8 mouse cellular contexts compared by ENCODE assay signal in the genomic region with DNA sequence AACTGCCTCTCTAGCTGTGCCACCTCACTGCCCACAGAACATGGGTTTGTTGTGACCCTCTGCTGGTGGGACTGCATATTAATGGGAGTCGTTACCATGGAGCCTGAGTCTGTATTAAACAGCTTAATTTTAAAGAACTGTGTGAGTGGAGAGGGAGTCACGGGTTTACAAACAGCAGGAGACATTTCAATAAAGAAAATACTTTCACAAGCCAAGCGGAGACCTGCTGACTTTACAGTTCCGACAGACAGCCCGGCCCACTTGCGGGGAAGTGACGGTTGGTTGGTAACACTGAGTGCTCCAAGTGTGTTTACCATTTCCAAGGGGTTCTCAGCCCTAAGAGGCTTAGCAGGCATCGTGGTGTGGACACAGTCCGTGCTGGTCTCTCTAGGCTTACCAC. TPM values are rescaled to one million over a fixed set of nuclear protein-coding genes. Genes with fewer than 3 reads are reported as not detected.
DNase-seq lines count a peak whose midpoint lies in the region; ATAC-seq and TF ChIP-seq lines count a peak whose summit lies in the region.

No protein-coding gene starts in this region.

- peak overlapping the region; percentile 71 for H3K27ac ChIP-seq in liver, postnatal 0 days (ENCODE audit: low read depth)
- H3K27ac ChIP-seq in liver, embryonic 12.5 days: no peak overlapping the region
- H3K27ac ChIP-seq in forebrain, postnatal 0 days (ENCODE audit: low read depth, low read length): peak overlapping the region; percentile 68
- peak overlapping the region; percentile 21 for H3K27ac ChIP-seq in lung, embryonic 15.5 days

- H3K4me2 ChIP-seq in liver, postnatal 0 days (ENCODE audit: low read depth, low read length): no peak overlapping the region
- H3K4me2 ChIP-seq in liver, embryonic 12.5 days: no peak overlapping the region
- H3K4me2 ChIP-seq in forebrain, postnatal 0 days (ENCODE audit: low read depth): no peak overlapping the region
- H3K4me2 ChIP-seq in lung, embryonic 15.5 days: no peak overlapping the region

- peak; percentile 32 for ATAC-seq in liver, postnatal 0 days
- ATAC-seq in liver, embryonic 12.5 days: no peak
- peak; percentile 86 for ATAC-seq in forebrain, postnatal 0 days
- ATAC-seq in lung, embryonic 15.5 days (ENCODE audit: borderline replicate concordance, extremely low read depth, low FRiP score, low TSS enrichment): no peak
- ATAC-seq in neutrophil, adult 5-6 weeks (ENCODE audit: extremely low read depth, insufficient number of reproducible peaks, low FRiP score, poor library complexity, severe bottlenecking): peak; percentile 31; the same call in 1 of the 2 replicates

- no peak overlapping the region for H3K9ac ChIP-seq in liver, postnatal 0 days (replicated peaks)
- H3K9ac ChIP-seq in liver, embryonic 12.5 days: no peak overlapping the region
- no peak overlapping the region for H3K9ac ChIP-seq in forebrain, postnatal 0 days
- no peak overlapping the region for H3K9ac ChIP-seq in lung, embryonic 15.5 days

- WGBS in liver, postnatal 0 days (ENCODE audit: insufficient replicate concordance): 69% methylated on average over 9 of the region's 9 CpGs
- 82% methylated on average over 9 of the region's 9 CpGs for WGBS in liver, embryonic 12.5 days (ENCODE audit: insufficient replicate concordance)
- 11% methylated on average over 9 of the region's 9 CpGs for WGBS in forebrain, postnatal 0 days
- 56% methylated on average over 9 of the region's 9 CpGs for WGBS in lung, embryonic 15.5 days

- no peak for DNase-seq in liver, postnatal 0 days
- DNase-seq in forebrain, postnatal 0 days: peak; percentile 56
- no peak for DNase-seq in right cerebral cortex, postnatal 36 days (ENCODE audit: low spot score in 2 of 2)
- DNase-seq in cerebellum, adult 11 months: no peak
- no peak for DNase-seq in right cerebral cortex, postnatal 14 days

- H3K9me3 ChIP-seq in liver, postnatal 0 days (ENCODE audit: low read length): no peaks in the 10 kb centered on the region
- H3K9me3 ChIP-seq in liver, embryonic 12.5 days (replicated peaks): no peaks in the 10 kb centered on the region
- no peaks in the 10 kb centered on the region for H3K9me3 ChIP-seq in forebrain, postnatal 0 days (ENCODE audit: low read length)
- H3K9me3 ChIP-seq in lung, embryonic 15.5 days: no peaks in the 10 kb centered on the region

- TF ChIP-seq CTCF in liver, postnatal 0 days (IDR thresholded peaks at IDR 0.05; ENCODE audit: low read depth): 0 out of 2 replicates have a peak, but pooled peaks have one; percentile 2
- peak; percentile 37; the same call in 1 of the 2 replicates for TF ChIP-seq CTCF in forebrain, postnatal 0 days (IDR thresholded peaks at IDR 0.05; ENCODE audit: low read depth)

- TF ChIP-seq EP300 in liver, postnatal 0 days (IDR thresholded peaks at IDR 0.05; ENCODE audit: low read depth): no peak; the same call in 1 of the 2 replicates

- no peak overlapping the region for H3K4me3 ChIP-seq in liver, postnatal 0 days (ENCODE audit: low read depth, low read length)
- H3K4me3 ChIP-seq in liver, embryonic 12.5 days: no peak overlapping the region
- H3K4me3 ChIP-seq in forebrain, postnatal 0 days (ENCODE audit: low read depth, low read length): no peak overlapping the region
- H3K4me3 ChIP-seq in lung, embryonic 15.5 days: no peak overlapping the region

- peaks cover 50% of the 10 kb centered on the region for H3K36me3 ChIP-seq in liver, postnatal 0 days (replicated peaks; ENCODE audit: insufficient read depth, low read length)
- H3K36me3 ChIP-seq in liver, embryonic 12.5 days: peaks cover 98% of the 10 kb centered on the region
- H3K36me3 ChIP-seq in forebrain, postnatal 0 days (ENCODE audit: insufficient read depth): no peaks in the 10 kb centered on the region
- H3K36me3 ChIP-seq in lung, embryonic 15.5 days: peaks cover 41% of the 10 kb centered on the region

- H3K27me3 ChIP-seq in liver, postnatal 0 days (ENCODE audit: insufficient read depth, low read length): no peaks in the 10 kb centered on the region
- no peaks in the 10 kb centered on the region for H3K27me3 ChIP-seq in liver, embryonic 12.5 days (replicated peaks)
- no peaks in the 10 kb centered on the region for H3K27me3 ChIP-seq in forebrain, postnatal 0 days (ENCODE audit: insufficient read depth, low read length)
- H3K27me3 ChIP-seq in lung, embryonic 15.5 days: no peaks in the 10 kb centered on the region

- H3K4me1 ChIP-seq in liver, postnatal 0 days (ENCODE audit: insufficient read depth): peaks cover 35% of the 10 kb centered on the region
- H3K4me1 ChIP-seq in liver, embryonic 12.5 days: peaks cover 22% of the 10 kb centered on the region
- 0 out of 2 replicates have a peak, but pooled peaks cover 9% of the 10 kb centered on the region for H3K4me1 ChIP-seq in forebrain, postnatal 0 days (ENCODE audit: insufficient read depth)
- H3K4me1 ChIP-seq in lung, embryonic 15.5 days: peaks cover 38% of the 10 kb centered on the region

RNA-seq across cellular contexts. Expression of gene Ezr, which starts 36.6 kb away (rescaled TPM):
- polyA plus RNA-seq in liver, postnatal 0 days (2015; fragmentation: Nextera tagmentation; extraction: Ambion mirVana): 32.0 and 34.8 TPM in 2 replicates
- 67.9 and 72.4 TPM in 2 replicates for polyA plus RNA-seq in liver, embryonic 12.5 days (2016; fragmentation: Nextera tagmentation; extraction: Ambion mirVana)
- 37.8 and 45.4 TPM in 2 replicates for total RNA-seq in forebrain, postnatal 0 days (2014; rRNA removed)
- polyA plus RNA-seq in forebrain, postnatal 0 days (2015; fragmentation: Nextera tagmentation; extraction: Ambion mirVana): 51.6 and 60.2 TPM in 2 replicates
- 125 and 140 TPM in 2 replicates for polyA plus RNA-seq in lung, embryonic 15.5 days (2015; fragmentation: Nextera tagmentation; extraction: Ambion mirVana)
- total RNA-seq in neutrophil, adult 5-6 weeks (2017): 651 and 692 TPM in 2 replicates

Comparison
In these comparisons a context has a peak if more than half of its experiments do, and no peak if none do; other contexts are left out.
1. ATAC-seq: peak in liver, postnatal 0 days (single experiment), forebrain, postnatal 0 days (single experiment) and neutrophil, adult 5-6 weeks (single experiment); none in liver, embryonic 12.5 days (single experiment) and lung, embryonic 15.5 days (single experiment).